Mouse (Mus musculus) stomach, postnatal 0 days (tissue): Measurements from ENCODE around the gene Ybx2. TPM values are rescaled to one million over a fixed set of nuclear protein-coding genes. Genes with fewer than 3 reads are reported as not detected.
A peak's percentile ranks its signal among the peaks of the same experiment; 100 is the strongest.

Experiments used
- ATAC-seq: fragments of 200-750 bp; cut with Nextera tagmentation; 2 replicates; pipeline ENCODE4 v1.8.0; 2017; ENCODE audit not compliant: low FRiP score, low TSS enrichment
- DNase-seq: peaks from one replicate; pipeline ENCODE4 v3.0.0-alpha.2; 2016; ENCODE audit warnings: low spot score
- H3K27ac ChIP-seq: fragments of 300-500 bp; sonication (generic); replicated peaks from 2 replicates; pipeline ENCODE4 v1.5.1; 2014; ENCODE audit warnings: mild to moderate bottlenecking, control low read depth
- H3K27me3 ChIP-seq: fragments of 300-500 bp; sonication (generic); 2 replicates; pipeline ENCODE4 v1.6.1; 2014; ENCODE audit warnings: low read length; ENCODE audit not compliant: control insufficient read depth, insufficient read depth
- H3K36me3 ChIP-seq: fragments of 300-500 bp; sonication (generic); 2 replicates; pipeline ENCODE4 v1.6.1; 2014; ENCODE audit warnings: low read length, mixed read lengths; ENCODE audit not compliant: control insufficient read depth, insufficient read depth
- H3K4me1 ChIP-seq: fragments of 300-500 bp; sonication (generic); replicated peaks from 2 replicates; pipeline ENCODE4 v1.6.1; 2014; ENCODE audit warnings: antibody characterized with exemption; ENCODE audit not compliant: control insufficient read depth, insufficient read depth
- H3K4me2 ChIP-seq: fragments of 300-500 bp; sonication (generic); replicated peaks from 2 replicates; pipeline ENCODE4 v1.6.1; 2014; ENCODE audit warnings: low read depth, mild to moderate bottlenecking, control low read depth, moderate library complexity
- H3K4me3 ChIP-seq: fragments of 300-500 bp; sonication (generic); 2 replicates; pipeline ENCODE4 v1.5.1; 2014; ENCODE audit warnings: low read depth, low read length, control low read depth
- H3K9ac ChIP-seq: fragments of 300-500 bp; sonication (generic); 2 replicates; pipeline ENCODE4 v1.6.1; 2014; ENCODE audit warnings: mild to moderate bottlenecking, low read length, control low read depth, mixed read lengths
- H3K9me3 ChIP-seq: fragments of 300-500 bp; sonication (generic); 2 replicates; pipeline ENCODE4 v1.6.1; 2016; ENCODE audit warnings: low read length; ENCODE audit not compliant: control insufficient read depth
- CTCF ChIP-seq: IDR thresholded peaks from 2 replicates; pipeline ENCODE4 v1.5.1; 2016; ENCODE audit warnings: antibody characterized with exemption, low read depth, mild to moderate bottlenecking, moderate library complexity
- EP300 ChIP-seq: optimal IDR thresholded peaks from 2 replicates; pipeline ENCODE3; 2016; ENCODE audit warnings: antibody characterized with exemption
- WGBS: fragments of 180-500 bp; shearing (Covaris S2); extraction: QIAGEN DNeasy Blood & Tissue Kit; methylation state at CpG from one replicate; pipeline ENCODE4 v1.1.7; 2014; 5-methylcytosine and 5-hydroxymethylcytosine counted together
- polyA plus RNA-seq: library from polyadenylated mRNA; unstranded; fragments of >200 nt; fragmentation: Nextera tagmentation; extraction: Ambion mirVana; gene quantifications from 2 replicates; pipeline ENCODE4 v1.2.1, GENCODE M21; 2015

Gene Ybx2
- polyA plus RNA-seq, 1 experiment from 2014 or later, result 1.7 TPM

- Histone ChIP-seq H3K9me3 (no peaks in the 10 kb centered on the region), H3K9ac (no peak overlapping the region), H3K36me3 (no peaks in the 10 kb centered on the region), H3K4me2 (no peak overlapping the region), H3K4me3 (no peak overlapping the region), H3K27ac (no peak overlapping the region), H3K27me3 (no peaks in the 10 kb centered on the region), H3K4me1 (peaks cover 3% of the 10 kb centered on the region)
- DNase-seq (no peak), ATAC-seq (no peak)
- TF ChIP-seq EP300 (no peak), CTCF (no peak)
- WGBS, result 77% methylated on average over 3 of the region's 3 CpGs
These were observed 4.5 kb upstream of the Ybx2 start for GRCm38 (mm10) chr11:69930967-69931537.

- WGBS, result 69% methylated on average over 8 of the region's 8 CpGs
These were observed 3.8 kb upstream of the Ybx2 start for GRCm38 (mm10) chr11:69931769-69932168.

GRCm38 (mm10) chr11:69932254-69932653 lies 3.3 kb upstream of the Ybx2 start:
- Histone ChIP-seq H3K9me3 (no peaks in the 10 kb centered on the region), H3K27me3 (no peaks in the 10 kb centered on the region), H3K9ac (no peak overlapping the region), H3K27ac (no peak overlapping the region), H3K4me1 (peaks cover 4% of the 10 kb centered on the region), H3K4me2 (no peak overlapping the region), H3K4me3 (no peak overlapping the region), H3K36me3 (no peaks in the 10 kb centered on the region)
- WGBS, result 41% methylated on average over 3 of the region's 3 CpGs
- TF ChIP-seq CTCF, result peak; percentile 46
- TF ChIP-seq EP300, result no peak
- no peak for DNase-seq
- no peak for ATAC-seq

More at GRCm38 (mm10) chr11:69931769-69932168, 3.8 kb upstream of the Ybx2 start:
- Histone ChIP-seq H3K27ac (no peak overlapping the region), H3K9ac (no peak overlapping the region), H3K4me2 (no peak overlapping the region), H3K27me3 (no peaks in the 10 kb centered on the region), H3K4me3 (no peak overlapping the region), H3K36me3 (no peaks in the 10 kb centered on the region), H3K4me1 (peaks cover 4% of the 10 kb centered on the region), H3K9me3 (no peaks in the 10 kb centered on the region)
- no peak for DNase-seq
- ATAC-seq, result no peak
- TF ChIP-seq CTCF (no peak), EP300 (no peak)

- H3K4me2 ChIP-seq, result no peak overlapping the region
- H3K27ac ChIP-seq, result no peak overlapping the region
- ATAC-seq, result no peak
- H3K9me3 ChIP-seq, result no peaks in the 10 kb centered on the region
- H3K27me3 ChIP-seq, result no peaks in the 10 kb centered on the region
- H3K36me3 ChIP-seq, result no peaks in the 10 kb centered on the region
- no peak overlapping the region for H3K4me3 ChIP-seq
- WGBS, result 60% methylated on average over 4 of the region's 4 CpGs
- H3K4me1 ChIP-seq, result peaks cover 4% of the 10 kb centered on the region
- DNase-seq, result no peak
- TF ChIP-seq EP300 (no peak), CTCF (no peak)
- no peak overlapping the region for H3K9ac ChIP-seq
These were observed 2.5 kb upstream of the Ybx2 start for GRCm38 (mm10) chr11:69933066-69933465.

- DNase-seq, result peak; percentile 93
- Histone ChIP-seq H3K27me3 (no peaks in the 10 kb centered on the region), H3K36me3 (no peaks in the 10 kb centered on the region), H3K4me3 (no peak overlapping the region), H3K27ac (no peak overlapping the region), H3K9ac (no peak overlapping the region), H3K4me1 (peaks cover 6% of the 10 kb centered on the region), H3K4me2 (0 out of 2 replicates have a peak overlapping the region, but pooled peaks have one; percentile 4), H3K9me3 (no peaks in the 10 kb centered on the region)
- peak; percentile 63 for ATAC-seq
- TF ChIP-seq CTCF (peak; percentile 94), EP300 (no peak)
- WGBS, result 1% methylated on average over 18 of the region's 18 CpGs
These were observed 1.4 kb upstream of the Ybx2 start for GRCm38 (mm10) chr11:69934169-69934568.

- no peak overlapping the region for H3K4me3 ChIP-seq
- H3K9me3 ChIP-seq, result no peaks in the 10 kb centered on the region
- TF ChIP-seq EP300, result no peak
- no peak for TF ChIP-seq CTCF
- 0 out of 2 replicates have a peak overlapping the region, but pooled peaks have one; percentile 4 for H3K4me2 ChIP-seq
- DNase-seq, result no peak
- no peaks in the 10 kb centered on the region for H3K36me3 ChIP-seq
- peaks cover 6% of the 10 kb centered on the region for H3K4me1 ChIP-seq
- no peak for ATAC-seq
- H3K27ac ChIP-seq, result no peak overlapping the region
- H3K9ac ChIP-seq, result no peak overlapping the region
- no peaks in the 10 kb centered on the region for H3K27me3 ChIP-seq
- WGBS, result 15% methylated on average over 6 of the region's 6 CpGs
These were observed 915 bp upstream of the Ybx2 start for GRCm38 (mm10) chr11:69934681-69935080.
